Mouse (Mus musculus): ENCODE results near the gene Fbxw7.

Gene Fbxw7

DNA sequence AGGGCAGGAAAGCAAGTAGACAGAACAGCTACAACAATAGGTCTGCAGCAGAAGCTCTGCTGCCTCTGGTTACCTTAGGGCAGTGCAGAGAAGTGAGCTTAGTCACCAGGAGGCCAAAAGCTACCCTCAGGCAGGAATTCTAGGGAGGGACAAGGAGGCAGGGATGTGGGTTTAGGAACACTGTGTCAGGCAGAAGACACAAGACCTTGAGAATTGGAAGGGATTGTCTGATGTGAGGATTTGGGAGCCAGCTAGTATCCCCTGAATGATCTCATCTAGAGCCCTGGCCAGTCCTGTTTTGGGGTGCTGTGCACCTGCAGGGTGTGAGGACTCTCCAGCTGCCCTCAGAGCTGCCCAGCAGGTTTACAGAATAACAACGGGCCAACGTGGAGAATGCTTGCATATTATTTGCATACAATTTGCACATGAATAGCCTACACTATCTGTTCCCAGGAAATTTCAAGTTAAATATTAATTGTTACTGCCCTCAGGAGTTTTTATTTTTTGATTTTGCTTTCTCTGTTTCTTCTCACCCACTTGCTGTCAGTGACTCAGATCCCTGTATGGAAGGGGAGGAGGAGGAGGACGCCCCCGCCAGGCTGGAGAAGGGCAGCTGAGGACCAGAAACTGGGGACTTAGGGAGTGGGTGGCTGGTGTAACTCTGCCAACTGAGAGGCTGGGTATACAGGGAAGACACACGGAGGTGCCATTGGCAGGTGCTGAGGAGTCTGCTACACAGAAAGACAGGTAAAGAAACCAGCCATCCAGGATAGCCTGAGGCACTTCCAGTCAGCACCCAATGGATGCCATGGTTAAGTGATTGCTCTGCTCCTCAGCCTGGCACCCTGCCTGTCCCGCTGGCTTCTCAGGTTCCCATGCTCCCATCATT is 210.0 kb downstream of the Fbxw7 start:
- no peak for DNase-seq (ENCODE audit: low spot score in 2 of 2)

Data from spleen, postnatal 36 days (tissue).